Mouse (Mus musculus) MEL-GATA-1-ER (cell line): ENCODE results near the gene Rufy1.
A peak's percentile ranks its signal among the peaks of the same experiment; 100 is the strongest.

Source experiments
- DNase-seq: peaks from one replicate; pipeline ENCODE4 v3.0.0-alpha.2; 2012; ENCODE audit warnings: low read depth; ENCODE audit errors: extremely low read depth

Gene Rufy1

GRCm38 (mm10) chr11:50426056-50426455, 4.9 kb downstream of the Rufy1 start:
- DNase-seq, result no peak

- DNase-seq, result peak; percentile 82
Observed at GRCm38 (mm10) chr11:50421934-50422780, 8.8 kb downstream of the Rufy1 start.

- no peak for DNase-seq
Observed at GRCm38 (mm10) chr11:50421461-50421860, 9.5 kb downstream of the Rufy1 start.

- no peak for DNase-seq
Observed at GRCm38 (mm10) chr11:50417856-50418255, 13.1 kb downstream of the Rufy1 start.

- no peak for DNase-seq
Observed at GRCm38 (mm10) chr11:50415563-50416241, 15.2 kb downstream of the Rufy1 start.

GRCm38 (mm10) chr11:50407235-50407634, 23.7 kb downstream of the Rufy1 start:
- no peak for DNase-seq

- DNase-seq, result no peak
Observed at GRCm38 (mm10) chr11:50403367-50404014, 27.4 kb downstream of the Rufy1 start.

GRCm38 (mm10) chr11:50402481-50402880, 28.4 kb downstream of the Rufy1 start:
- DNase-seq, result no peak

GRCm38 (mm10) chr11:50398803-50399202, 32.1 kb downstream of the Rufy1 start:
- no peak for DNase-seq

- no peak for DNase-seq
Observed at GRCm38 (mm10) chr11:50397316-50397715, 33.6 kb downstream of the Rufy1 start.

- no peak for DNase-seq
Observed at GRCm38 (mm10) chr11:50396766-50397307, 34.1 kb downstream of the Rufy1 start.

GRCm38 (mm10) chr11:50394731-50395130, 36.2 kb downstream of the Rufy1 start:
- DNase-seq, result no peak

GRCm38 (mm10) chr11:50393306-50393705, 37.6 kb downstream of the Rufy1 start:
- no peak for DNase-seq

- no peak for DNase-seq
Observed at GRCm38 (mm10) chr11:50391272-50391960, 39.5 kb downstream of the Rufy1 start.

GRCm38 (mm10) chr11:50389616-50390015, 41.3 kb downstream of the Rufy1 start:
- DNase-seq, result no peak

- no peak for DNase-seq
Observed at GRCm38 (mm10) chr11:50389011-50389410, 41.9 kb downstream of the Rufy1 start.

GRCm38 (mm10) chr11:50388217-50388929, 42.6 kb downstream of the Rufy1 start:
- no peak for DNase-seq

GRCm38 (mm10) chr11:50387697-50388096, 43.2 kb downstream of the Rufy1 start:
- no peak for DNase-seq

GRCm38 (mm10) chr11:50387167-50387679, 43.7 kb downstream of the Rufy1 start:
- no peak for DNase-seq

GRCm38 (mm10) chr11:50381311-50381710, 49.6 kb downstream of the Rufy1 start:
- DNase-seq, result no peak
